Mouse (Mus musculus) layer of hippocampus, postnatal 25 days (tissue): Measurements from ENCODE around the gene Mycbpap. TPM values are rescaled to one million over a fixed set of nuclear protein-coding genes. Genes with fewer than 3 reads are reported as not detected.
A peak's percentile ranks its signal among the peaks of the same experiment; 100 is the strongest.

Experiments
- DNase-seq, 2 experiments: peaks; one replicate each; pipeline ENCODE4 v3.0.0; 2022; ENCODE audit warnings: mixed read lengths in 2 of 2, low spot score in 1 of 2; ENCODE audit errors: extremely low spot score in 1 of 2
- total RNA-seq, 2 experiments: library from RNA; stranded (reverse); gene quantifications; 2 replicates each; pipeline ENCODE4 v1.2.3; 2021

Gene Mycbpap
- total RNA-seq, 2 experiments from 2014 or later, result 3.0 to 3.9 TPM

- no peak for DNase-seq
Observed at GRCm38 (mm10) chr11:94538733-94539292, 17.3 kb upstream of the Mycbpap start.

DNA sequence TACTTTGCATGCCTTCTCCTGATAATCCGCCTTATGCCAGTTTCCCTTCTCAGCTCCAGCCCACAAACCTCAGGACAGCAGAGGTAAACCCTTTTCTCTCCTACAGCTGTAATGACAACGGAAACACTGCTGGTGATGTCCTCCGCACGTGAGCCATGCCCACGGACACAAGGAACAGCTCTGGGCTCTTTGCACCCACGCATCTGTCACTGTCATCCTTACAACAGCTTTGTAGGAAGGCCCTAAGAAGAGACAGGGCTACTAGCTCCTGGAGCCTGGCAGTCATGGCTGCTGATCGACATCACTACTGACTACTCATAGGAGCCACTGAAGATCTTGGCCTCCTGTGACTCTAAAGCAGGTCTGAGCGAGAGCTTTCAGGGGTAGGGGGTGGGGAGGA, 11.6 kb upstream of the Mycbpap start:
- no peak for DNase-seq

GRCm38 (mm10) chr11:94528879-94529278, 7.3 kb upstream of the Mycbpap start:
- DNase-seq, result no peak

DNA sequence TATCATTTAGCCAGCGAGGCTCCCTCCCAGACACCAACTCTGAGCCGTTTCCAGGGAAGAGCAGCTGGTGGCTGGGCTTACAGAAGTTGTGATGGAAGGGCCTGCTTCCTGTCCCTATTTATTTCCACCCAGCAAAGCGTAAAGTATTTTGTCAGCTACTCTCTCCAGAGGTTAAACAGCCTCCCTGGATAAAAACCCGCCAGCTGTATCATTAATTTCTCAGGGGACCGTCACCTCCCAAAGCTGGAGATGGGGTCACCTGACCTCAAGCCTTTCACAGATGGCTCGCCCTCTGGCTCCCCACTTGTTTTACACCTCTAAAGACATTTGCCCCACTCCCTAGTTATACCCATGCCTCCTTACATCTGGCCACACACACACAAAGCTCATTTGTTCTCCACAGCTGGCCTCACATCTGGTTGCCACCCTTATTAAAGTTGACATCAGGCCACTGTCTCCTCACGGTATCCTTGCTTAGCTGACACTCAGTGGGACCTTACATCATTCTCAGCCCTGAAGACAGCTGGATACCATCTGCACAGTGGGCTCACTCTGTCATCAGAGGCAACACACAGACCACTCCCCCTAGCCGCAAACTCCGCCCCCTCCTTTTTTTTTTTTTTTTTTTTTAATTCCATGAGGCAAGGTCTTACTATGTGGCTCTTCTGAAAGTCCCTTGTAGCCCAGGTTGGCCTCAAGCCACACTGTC, 4.8 kb upstream of the Mycbpap start:
- no peak for DNase-seq

DNA sequence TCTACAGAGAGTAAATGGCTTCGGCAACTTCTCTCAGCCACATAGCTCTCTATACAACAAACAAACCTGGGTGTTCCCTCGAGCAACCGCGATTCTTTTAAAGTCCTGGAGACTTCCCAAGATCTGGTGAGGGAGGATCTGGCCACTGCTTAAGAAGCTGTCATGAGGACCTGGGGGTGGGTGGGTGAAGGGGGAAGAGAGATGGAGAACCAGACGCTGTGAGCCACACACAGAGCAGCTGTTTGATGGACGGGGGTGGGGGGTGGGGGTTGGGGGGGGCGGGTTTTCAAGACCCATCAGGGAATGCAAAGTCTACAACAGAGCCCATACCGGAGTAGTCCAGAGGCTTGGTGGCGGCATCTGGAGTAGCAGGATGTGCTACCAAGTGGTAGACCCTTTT, 8.1 kb downstream of the Mycbpap start:
- no peak for DNase-seq

DNA sequence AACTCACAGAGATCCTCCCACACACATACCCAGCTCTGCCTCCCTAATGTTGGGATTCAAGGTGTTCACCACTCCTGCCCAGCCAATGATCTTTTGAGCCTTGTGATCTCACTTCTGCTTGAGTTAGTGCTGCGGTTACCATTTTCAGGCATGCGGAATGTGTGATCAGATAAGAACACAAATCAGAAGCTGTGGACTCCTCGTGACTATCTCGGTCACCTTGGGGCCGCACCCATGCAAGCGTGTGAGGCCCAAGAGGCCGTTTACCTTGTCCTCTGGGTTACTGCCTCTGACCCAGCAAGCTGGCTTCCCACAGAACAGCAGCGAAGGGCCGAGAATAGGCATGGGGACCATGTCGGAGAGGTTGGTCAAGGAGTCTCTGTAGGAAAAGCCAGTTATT, 12.6 kb downstream of the Mycbpap start:
- DNase-seq, result no peak

GRCm38 (mm10) chr11:94501482-94501881, 20.1 kb downstream of the Mycbpap start:
- no peak for DNase-seq

DNA sequence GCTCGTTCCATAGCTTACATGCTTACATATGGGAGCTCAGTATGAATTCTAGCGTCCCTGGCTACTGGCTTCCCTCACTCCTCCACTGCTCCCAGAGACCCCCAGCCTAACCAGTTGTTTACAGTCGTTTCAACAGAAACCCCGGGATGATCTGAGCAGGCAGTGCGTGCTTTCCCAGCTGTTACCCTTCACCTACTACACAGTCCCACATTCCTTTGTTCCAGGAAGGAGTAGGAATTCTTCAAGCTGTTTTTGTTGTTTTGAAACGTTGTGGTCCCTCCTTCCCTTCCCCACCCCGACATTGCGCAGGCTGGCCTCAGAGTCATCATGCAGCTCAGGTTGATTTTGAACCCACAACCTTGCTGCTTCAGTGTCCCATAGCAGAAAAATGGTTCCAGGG, 21.2 kb downstream of the Mycbpap start:
- no peak for DNase-seq

DNA sequence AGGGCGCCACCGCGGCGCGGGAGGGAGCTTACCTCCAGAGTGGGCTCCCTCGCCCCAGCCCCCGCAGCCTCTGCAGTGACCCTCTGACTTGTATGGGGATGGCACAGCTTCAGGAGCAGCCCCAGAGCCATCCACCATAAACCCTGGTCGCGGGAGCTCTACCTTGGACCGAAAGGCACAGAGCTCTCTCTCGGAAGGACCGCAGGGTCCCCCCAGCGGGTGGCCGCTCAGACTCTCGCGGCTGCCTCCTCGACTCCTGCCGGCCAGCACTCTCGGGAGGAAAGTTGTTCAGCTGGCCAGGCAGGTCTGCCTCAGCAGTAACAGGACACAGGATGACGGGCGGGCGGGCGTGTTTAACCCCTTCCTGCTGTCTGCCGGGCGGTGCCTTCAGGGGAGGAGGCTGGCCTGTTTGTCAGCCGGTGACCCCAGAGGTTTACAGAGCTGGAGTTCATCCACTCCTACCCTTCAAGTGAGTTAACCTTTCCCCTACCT, 21.8 kb downstream of the Mycbpap start, which contains the start of gene Epn3:
TSS of gene Epn3 (minus strand) at position 314 of the 492 bp plus-strand sequence.
- no peak for DNase-seq

DNA sequence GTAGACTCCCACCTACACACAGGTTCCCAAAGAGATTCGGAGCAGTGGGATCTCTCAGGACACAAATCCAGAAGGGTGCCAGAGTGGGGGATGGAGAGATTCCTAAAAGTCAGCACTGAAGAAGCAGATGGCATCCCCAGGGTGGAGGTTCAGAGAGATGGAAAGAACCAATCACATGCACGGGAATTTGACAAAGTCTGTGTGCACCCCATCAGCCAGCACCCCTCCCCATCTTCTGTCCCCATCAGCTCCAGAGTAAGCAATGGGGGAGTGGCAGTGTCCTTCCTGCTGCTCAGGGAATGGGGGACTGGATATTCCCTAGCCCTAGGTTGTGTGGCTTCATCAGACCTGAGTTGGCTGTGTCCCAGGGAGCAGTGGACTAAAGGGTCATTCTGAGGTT, 22.5 kb downstream of the Mycbpap start:
- DNase-seq, result no peak

DNA sequence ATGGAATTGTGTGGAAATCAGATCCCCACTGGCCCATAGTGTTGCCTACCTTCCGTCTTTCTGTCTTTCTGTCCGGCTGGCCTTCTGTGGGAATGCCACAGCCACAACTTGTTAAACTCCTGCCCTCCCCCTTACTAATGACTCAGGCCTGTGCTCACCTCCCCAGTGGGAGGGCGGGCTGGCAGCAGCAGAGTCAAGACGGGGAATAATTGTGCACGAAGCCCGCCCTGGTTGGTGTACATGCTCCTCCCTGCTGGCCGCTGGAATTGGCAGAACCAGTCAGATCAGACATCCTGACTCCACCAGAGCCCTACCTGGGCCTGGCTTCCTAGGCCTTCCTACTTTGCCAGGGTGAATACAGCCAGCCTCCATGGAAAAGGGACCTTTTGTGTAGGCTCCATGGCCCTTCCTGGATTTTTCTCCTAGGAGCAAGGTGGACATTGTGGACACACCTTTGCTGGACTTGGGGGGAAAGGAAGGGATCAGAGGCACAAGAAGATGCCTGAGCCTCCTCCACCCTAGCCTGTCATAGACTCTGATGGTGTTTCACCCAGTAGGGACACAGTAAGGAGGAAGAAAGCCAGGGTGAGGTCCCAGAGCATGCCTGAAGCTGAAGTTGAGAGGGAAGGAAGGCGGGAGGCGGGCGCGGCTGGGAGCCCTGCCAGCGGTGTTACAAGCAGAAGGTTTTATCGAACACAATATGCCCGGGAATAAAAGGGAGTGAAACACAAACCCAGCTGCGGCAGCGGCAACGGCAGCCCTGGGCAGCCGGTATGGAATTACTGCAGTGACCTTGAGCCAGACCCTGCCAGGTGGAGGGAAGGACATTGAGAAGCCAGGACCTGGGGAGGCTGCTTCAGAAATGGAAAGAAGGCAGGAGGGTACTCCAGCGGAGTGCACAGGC, 23.2 kb downstream of the Mycbpap start:
- DNase-seq, result peak; percentile 46 to 58

- DNase-seq, result no peak
Observed at GRCm38 (mm10) chr11:94495415-94495814, 26.1 kb downstream of the Mycbpap start.

GRCm38 (mm10) chr11:94491749-94492099, 29.8 kb downstream of the Mycbpap start:
- no peak for DNase-seq

DNA sequence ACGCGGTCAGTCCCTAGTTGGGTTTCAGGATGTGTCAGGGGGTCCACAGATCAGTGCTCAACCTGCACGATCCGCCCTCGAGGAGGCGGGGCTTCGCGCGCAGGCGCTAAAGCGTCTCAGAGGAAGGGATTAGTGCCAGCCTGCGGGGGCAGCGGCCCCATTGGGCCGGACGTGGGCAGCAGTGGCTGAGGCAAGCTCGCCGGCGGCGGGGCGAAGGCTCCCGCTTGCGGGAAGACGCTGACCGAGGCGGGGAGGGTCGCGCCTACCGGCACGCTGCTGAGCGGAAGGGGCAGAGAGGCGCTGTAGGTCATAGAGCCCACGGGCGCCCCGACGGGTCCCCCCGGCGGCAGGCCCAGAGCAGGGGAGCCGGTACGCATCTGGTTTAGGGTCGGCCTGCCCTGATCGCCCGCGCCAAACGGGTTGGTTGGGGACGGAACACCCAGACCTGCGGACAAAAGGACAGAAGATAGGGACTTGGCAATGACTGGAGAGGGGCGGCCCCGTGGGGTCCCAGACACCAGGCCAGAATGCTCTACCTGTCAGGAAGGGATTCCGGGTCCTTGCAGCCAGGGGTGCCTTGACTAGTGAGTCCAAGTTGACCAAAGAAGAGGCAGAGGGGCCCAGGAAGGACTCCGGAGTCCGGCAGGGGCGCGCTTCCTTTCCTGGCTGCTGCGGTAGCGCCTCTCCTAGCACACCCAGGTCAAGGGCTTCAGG, 30.4 kb downstream of the Mycbpap start:
- DNase-seq, result no peak

DNA sequence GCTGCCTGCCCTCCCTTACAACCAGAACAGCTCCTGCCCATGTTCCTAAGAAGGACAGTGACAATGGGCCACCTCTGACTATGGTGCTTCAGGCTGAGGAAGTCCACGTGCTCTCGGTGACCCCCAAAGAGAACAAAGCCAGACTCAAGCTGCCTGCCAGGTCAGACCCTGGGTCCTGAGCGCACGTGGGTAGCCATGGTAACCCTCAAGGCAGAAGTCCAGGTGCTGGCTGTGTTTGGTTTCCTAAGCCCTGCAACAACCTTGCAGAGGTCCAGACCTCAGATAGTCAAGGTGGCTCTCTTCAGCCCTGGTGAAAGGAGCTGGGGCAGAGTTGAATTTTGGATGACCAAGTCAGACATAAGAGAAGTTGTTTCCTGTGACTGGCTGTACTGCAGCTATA, 31.8 kb downstream of the Mycbpap start:
- no peak for DNase-seq

DNA sequence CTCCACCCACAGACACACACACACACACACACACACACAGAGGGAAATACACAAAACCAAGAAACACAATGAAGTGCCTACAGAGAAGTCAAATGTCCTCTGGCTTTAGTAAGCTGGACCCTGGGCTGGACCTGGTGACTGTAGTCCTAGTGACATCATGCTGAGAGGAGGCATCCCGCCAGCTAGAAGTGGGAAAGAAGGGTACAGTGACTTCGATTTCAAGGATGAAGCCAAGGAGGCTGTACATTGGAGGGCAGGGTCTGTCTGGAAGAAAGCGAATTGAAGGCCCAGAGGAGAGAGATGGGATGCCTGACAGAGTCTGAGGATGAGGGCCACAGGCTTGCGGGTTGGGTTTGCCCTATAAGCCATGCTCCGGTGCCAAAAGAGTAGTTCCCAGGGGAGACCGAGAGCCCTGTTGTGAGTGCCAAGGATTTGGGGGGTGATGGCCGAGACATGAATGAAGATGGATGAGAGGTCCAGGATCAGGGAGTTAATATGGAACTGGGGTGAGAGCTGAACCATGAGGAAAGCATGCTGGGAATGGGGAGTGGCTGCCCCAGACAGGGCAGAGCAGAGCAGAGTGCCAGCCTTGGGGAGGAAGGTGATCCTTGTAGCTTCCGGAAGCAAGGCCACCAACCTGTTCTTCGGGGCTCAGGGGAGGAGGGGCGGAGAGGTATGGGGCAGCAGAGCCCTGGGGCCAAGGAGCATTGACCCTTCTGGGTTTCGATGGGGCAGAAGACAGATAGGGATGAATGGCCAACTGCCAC, 32.6 kb downstream of the Mycbpap start:
- no peak for DNase-seq

DNA sequence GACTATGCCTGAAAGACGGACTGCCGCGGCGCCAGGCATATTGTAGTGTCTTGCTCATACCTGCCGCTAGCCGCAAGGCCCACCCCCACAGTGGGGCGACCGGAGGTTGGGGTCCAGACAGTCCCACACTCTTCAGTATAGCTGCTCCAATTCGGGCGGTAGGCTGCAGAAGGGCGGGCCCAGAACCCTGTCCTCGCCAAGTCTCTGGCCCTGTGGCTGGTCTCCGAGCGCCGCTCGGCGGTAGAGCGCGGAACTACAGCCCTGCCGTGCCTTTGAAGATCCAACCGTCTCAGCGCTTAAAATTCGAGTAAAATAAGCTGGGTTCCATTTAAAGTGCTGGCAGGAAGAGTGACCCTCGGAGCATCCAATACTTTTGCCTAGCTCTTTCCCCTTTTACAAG, 35.5 kb downstream of the Mycbpap start, which contains the start of gene Spata20:
TSS of gene Spata20 (minus strand) at position 179 of the 400 bp plus-strand sequence.
- peak; percentile 96 to 99 for DNase-seq

DNA sequence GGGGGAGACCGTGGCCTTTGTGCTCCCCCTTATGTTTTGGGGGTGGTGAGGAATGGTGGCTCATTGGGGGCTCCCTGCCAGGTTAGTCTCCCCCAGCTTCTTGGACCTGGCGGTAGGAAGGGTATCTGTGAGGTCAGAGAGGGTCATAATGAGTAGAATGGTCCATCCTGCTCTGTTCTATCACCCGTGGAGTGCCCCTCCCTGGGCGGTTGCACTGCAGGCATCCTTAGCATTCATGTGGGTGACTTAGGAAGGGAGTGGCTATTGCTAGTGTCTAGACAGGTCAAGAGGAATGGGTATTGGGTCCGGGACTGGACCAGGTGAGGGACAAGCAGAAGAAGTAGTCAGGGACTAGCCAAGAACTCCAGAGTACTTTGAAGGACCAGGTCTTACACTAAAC, 36.3 kb downstream of the Mycbpap start:
- DNase-seq, result no peak

DNA sequence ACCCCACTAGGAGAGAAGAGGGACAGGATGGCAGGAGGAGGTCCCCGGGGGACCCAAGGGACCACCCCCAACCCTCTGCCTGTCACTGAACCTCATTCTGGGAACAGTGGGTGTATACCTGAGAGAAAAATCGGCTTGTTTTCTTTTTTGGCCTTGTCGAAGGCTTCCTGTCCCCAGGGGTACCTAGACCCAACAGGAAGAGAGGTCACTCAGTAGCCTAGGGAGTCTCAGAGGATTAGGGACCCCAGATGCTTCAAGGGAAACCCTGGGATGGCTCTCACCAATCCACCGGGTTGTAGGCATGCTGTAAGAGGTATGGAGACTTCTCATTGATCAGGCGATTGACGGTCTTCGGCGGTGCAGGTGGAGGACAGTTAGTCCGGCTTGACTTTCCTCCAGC, 36.9 kb downstream of the Mycbpap start:
- DNase-seq, result no peak

DNA sequence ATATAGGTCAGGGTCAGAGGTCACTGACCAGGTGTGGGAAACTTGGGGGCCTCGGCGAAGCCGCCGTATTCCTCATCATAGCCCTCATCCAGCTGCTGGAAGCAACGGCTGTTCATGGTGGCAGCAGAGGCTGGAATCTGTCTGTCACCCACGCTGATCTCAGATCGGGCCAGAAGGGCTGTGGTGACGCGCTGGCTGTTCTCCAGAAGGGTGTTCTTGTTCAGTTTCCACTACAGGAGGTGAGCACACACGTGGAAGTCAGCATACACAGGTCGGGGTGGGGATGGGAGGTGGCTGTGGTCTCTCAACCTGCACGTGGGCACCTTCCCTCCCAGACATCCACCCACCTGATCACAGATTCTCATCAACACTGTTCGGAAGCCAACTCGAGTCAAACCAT, 37.6 kb downstream of the Mycbpap start:
- DNase-seq, result no peak
